Mouse (Mus musculus): ENCODE data around the gene Samd8. TPM values are rescaled to one million over a fixed set of nuclear protein-coding genes. Genes with fewer than 3 reads are reported as not detected.
A peak's percentile ranks its signal among the peaks of the same experiment; 100 is the strongest.

Gene Samd8
- polyA plus RNA-seq, 1 experiment from 2014 or later: 7.2 TPM

- DNase-seq (ENCODE audit: low spot score): no peak
Measured at GRCm38 (mm10) chr14:21791722-21792121, 41.4 kb downstream of the Samd8 start.

DNA sequence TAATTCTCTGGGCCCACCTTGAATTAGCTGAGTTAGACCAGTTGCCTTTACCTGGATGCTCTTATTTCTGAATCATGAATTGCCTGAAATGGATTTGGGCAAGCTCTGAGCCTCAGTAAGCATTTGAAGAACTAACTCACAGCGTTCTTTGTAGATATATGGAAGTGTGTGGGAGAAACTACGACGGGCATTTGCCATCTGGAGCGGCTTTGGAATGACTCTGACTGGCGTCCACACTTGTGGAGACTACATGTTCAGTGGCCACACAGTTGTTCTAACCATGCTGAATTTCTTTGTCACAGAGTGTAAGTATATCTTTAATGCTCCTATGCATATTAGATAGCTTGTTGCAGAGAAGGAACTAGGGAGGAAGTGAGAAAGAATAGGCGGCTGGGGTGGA lies 41.9 kb downstream of the Samd8 start:
- DNase-seq (ENCODE audit: low spot score): no peak

GRCm38 (mm10) chr14:21800641-21801040 lies 50.3 kb downstream of the Samd8 start:
- no peak for DNase-seq (ENCODE audit: low spot score)

DNA sequence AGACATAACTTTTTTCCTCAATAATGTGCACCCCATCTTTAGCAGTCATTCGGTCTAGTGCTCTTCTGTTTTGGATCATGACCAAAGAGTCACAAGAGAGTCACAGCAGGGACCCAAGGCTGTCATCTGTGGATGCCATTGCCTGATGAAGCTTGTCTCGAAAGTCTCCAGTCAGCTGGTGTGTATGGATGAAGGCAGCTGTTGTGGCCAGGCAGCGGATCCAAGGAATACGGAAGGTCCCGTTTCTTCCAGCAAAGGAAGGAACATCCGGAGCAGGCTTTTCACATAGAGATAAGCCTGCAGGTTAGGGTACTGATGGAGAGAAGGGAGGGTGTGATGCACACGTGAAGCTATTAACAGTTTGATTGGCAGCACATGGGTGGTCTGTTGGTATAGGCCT lies 51.3 kb downstream of the Samd8 start:
- no peak for DNase-seq (ENCODE audit: low spot score)

DNA sequence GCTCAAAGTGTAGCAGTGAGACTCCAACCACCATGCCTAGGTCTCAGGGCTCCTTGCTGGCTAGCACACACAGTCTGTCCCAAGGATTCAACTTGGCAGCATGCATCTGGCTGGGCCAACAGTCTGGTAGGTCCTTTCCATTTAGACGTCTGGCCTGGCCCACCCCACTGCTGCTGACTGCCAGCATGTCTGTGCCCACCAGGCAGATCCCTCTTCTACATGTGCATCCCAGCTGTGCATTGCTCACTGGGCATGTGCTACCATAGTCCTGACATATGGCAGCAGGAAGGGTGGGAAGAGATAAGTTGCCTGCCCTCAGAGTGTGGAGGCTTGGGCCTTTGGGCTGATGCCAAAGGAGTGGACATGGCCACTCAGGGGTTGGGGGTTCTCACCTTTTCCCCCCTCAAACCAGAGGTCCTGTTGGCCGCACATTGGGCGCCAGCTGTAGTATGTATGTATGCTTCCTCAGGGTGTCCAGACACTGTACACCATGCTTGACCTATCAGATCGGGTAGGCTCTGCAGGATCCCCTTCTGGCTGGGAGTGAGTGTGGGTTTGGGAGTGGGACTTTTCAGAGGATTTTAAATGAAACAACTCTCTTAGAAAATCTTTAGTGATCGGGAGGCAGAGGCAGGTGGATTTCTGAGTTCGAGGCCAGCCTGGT lies 52.3 kb downstream of the Samd8 start:
- DNase-seq (ENCODE audit: low spot score): no peak

DNA sequence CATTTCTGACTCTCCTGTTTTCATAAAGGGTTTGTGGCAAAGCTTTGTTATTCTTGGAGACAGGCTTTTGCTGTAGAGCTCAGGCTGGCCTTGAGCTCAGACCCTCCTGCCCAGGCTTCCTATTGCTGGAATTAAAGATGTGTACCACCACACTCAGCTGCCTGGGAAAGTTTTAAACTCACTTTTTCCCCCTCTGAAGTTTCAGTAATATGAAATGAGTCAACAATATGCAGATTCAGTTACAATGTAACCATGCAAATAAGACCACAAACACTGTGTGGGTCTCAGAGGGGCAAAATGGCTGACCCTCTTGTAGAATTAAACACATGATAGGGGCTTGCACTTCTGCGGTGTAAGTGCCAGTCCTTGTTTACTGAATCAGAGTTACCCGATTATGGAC lies 55.9 kb downstream of the Samd8 start:
- DNase-seq (ENCODE audit: low spot score): no peak

DNA sequence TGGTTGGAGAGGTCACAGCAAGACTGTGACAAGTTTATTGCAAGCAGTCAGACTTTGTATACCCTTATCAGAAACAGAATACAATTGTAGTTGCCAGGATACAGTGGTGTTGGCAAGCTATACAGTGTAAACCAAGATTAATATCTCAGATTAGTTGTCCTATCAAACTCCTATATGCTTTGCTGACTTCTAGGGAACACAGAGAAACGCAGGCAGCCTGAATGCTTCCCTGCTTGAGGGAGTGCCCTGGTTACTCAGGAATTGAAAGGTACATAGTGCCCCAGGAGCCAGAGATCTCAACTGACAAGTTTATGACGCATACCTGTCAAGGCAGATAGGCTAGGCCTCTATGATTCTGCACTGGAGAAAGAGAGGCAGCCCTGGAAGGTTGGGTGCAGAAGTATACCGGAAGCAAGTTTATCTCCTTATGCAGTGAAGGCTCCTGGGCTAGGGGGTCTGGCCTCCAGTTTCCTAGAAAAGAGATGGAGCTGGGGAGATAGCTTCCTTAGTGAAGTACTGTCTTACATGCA lies 56.4 kb downstream of the Samd8 start:
- no peak for DNase-seq (ENCODE audit: low spot score)

GRCm38 (mm10) chr14:21808208-21808922 lies 58.0 kb downstream of the Samd8 start:
- no peak for DNase-seq (ENCODE audit: low spot score)

DNA sequence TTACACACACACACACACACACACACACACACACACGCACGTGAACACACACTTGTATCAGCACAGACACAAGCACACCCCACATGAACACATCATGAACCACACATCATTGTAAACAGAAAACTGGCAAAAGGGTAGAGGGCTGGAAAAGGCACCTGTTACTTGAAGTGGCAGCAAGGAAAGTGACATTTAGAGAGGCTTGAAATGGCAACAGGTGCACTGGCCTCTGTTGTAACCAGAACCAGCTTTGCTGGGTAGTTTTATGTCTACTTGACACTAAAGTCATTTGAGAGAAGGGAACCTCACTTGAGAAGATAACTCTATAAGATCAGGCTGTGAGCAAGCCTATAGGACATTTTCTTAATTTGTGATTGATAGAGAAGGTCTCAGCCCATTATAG lies 59.1 kb downstream of the Samd8 start:
- no peak for DNase-seq (ENCODE audit: low spot score)

- DNase-seq (ENCODE audit: low spot score): peak; percentile 13
Measured at GRCm38 (mm10) chr14:21811301-21811700, 61.0 kb downstream of the Samd8 start.

DNA sequence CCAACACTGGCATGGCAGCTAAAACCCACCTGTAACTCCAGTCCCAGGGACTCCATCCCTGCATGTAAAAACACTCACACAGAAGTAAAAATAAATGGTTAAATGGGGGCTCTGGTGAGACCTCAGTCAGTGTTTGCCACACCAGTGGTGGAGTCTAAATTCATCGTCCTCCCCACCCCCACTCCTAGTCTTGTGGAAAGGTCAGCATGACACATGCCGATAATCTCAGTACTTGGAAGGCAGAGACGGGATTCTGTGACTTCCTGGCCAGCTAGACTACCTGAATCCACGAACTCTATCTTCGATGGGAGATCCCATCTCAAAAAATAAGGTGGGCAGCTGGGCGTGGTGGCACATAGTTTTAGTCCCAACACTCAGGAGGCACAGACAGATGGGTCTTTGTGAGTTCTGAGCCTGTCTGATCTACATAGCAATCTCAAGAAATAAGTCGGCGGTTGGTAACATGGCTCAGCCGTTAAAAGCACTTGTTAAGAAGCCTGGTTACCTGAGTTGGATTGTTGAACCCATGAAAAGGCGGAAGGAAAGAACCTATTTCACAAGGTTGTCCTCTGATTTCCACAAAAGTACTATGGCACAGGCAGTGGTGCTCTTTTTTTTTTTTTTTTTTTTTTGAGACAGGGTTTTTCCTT lies 61.5 kb downstream of the Samd8 start:
- no peak for DNase-seq (ENCODE audit: low spot score)

GRCm38 (mm10) chr14:21812590-21813162 lies 62.3 kb downstream of the Samd8 start:
- DNase-seq (ENCODE audit: low spot score): peak; percentile 77

- no peak for DNase-seq (ENCODE audit: low spot score)
Measured at GRCm38 (mm10) chr14:21813216-21813615, 62.9 kb downstream of the Samd8 start.

GRCm38 (mm10) chr14:21813847-21814246 lies 63.5 kb downstream of the Samd8 start:
- DNase-seq (ENCODE audit: low spot score): no peak

GRCm38 (mm10) chr14:21814606-21815005 lies 64.3 kb downstream of the Samd8 start:
- no peak for DNase-seq (ENCODE audit: low spot score)

- no peak for DNase-seq (ENCODE audit: low spot score)
Measured at GRCm38 (mm10) chr14:21816255-21816654, 65.9 kb downstream of the Samd8 start.

DNA sequence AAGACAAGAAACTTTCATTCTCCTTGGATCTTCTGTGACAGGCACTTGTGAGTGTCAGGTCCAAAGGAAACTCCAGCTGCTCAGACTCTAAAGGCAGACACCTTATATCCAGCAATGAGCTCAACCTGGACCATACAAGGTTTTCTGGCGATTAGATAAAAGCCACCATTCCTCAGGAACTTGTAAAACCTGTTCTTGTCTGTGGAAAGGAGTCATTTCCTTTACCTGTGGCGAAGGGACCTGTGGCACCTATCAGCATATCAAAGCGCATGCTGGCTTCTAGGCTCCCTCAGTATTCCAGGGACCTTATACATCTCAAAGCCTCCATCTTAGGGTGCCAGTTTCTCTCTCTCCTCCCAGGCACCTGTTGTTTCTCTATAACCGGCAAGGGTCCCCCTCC lies 67.1 kb downstream of the Samd8 start:
- no peak for DNase-seq (ENCODE audit: low spot score)

DNA sequence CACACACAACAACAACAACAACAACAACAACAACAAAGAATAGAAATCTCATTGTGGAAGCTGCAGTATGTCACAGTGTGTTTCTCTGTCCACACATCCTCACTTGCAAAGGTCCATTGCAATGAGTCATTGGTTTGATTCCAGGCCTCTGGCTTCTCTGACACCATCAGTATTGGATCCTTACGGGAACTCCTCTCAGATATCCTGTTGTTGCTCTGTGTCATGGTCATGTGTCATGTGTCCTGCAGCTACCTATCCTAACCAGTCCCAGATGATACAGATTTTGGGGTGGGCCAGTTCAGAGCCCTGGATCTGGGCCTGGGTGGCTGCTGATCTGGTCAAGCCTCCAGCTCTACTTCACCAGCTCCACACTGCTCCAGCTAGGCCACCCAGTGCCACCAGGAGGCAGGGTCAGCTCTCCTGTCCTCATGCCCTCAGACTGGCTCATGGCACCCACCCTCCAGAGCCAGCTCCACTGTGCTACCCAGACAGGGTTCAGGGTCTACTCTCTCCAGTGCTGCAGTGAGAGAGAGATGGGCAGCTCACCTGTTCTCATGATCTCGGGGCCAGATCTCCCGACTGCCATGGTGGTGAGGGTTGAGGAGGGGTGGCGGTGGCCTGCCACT lies 70.7 kb downstream of the Samd8 start:
- DNase-seq (ENCODE audit: low spot score): no peak

DNA sequence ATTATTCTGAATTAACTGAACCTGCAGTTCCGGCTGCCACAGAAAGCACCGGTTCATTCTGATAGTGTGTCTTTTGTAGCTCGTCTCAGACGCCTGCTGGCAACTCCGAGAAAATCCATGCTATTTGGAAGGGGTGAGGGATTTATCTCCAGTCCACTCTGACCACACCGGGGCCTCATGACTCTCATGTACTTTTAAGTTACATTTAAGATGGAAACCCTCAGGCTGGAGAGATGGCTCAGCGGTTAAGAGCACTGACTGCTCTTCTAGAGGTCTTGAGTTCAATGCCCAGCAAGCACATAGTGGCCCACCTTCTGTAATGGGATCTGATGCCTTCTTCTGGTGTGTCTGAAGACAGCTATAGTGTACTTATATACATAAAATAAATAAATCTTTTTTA lies 72.0 kb downstream of the Samd8 start:
- no peak for DNase-seq (ENCODE audit: low spot score)

GRCm38 (mm10) chr14:21822795-21823374 lies 72.6 kb downstream of the Samd8 start:
- no peak for DNase-seq (ENCODE audit: low spot score)

DNA sequence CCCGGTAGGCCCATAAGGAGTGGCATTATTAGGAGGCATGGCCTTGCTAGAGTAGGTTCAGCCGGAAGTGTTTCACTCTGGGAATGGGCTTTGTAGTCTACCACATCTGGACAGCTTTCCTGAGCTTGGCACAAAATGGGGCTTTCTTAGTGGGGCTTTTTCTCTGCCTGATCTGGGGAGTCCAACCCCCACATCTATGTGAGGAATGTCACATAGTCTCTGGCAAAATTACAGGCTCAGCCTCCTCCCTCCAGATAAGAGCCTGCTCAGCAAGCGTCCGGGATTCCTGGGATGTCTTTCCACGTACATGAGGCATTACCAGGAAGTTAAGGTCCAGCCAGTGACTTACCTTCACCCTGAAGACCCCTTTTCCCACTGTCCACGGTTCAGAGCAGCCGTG lies 73.6 kb downstream of the Samd8 start:
- DNase-seq (ENCODE audit: low spot score): no peak
